Mouse (Mus musculus) gastrocnemius, adult 2 months (tissue): ENCODE data around the gene Srek1. TPM values are rescaled to one million over a fixed set of nuclear protein-coding genes. Genes with fewer than 3 reads are reported as not detected.

Experiments
- DNase-seq: peaks from one replicate; pipeline ENCODE4 v3.0.0; 2022
- H3K27ac ChIP-seq: fragments of 200-600 bp; 2 replicates; pipeline ENCODE4 v1.8.1; 2022; ENCODE audit warnings: mild to moderate bottlenecking
- H3K4me3 ChIP-seq: fragments of 200-600 bp; 2 replicates; pipeline ENCODE4 v1.8.1; 2022; ENCODE audit warnings: mild to moderate bottlenecking, moderate library complexity
- CTCF ChIP-seq: fragments of 200-600 bp; IDR thresholded peaks from 2 replicates; pipeline ENCODE4 v1.8.1; 2022; ENCODE audit warnings: antibody characterized with exemption, mild to moderate bottlenecking, moderate library complexity
- intact Hi-C: fragments of 180-260 bp; cut with DNase I; formaldehyde crosslinking; loops from one replicate; pipeline ENCODE4 v1.15.1; 2025
- total RNA-seq, 2 experiments: library from RNA; stranded (reverse); gene quantifications; 2 replicates each; pipeline ENCODE4 v1.2.3; 2021

The Srek1 gene
- total RNA-seq, 2 experiments from 2014 or later: 24.9 to 25.6 TPM

DNA sequence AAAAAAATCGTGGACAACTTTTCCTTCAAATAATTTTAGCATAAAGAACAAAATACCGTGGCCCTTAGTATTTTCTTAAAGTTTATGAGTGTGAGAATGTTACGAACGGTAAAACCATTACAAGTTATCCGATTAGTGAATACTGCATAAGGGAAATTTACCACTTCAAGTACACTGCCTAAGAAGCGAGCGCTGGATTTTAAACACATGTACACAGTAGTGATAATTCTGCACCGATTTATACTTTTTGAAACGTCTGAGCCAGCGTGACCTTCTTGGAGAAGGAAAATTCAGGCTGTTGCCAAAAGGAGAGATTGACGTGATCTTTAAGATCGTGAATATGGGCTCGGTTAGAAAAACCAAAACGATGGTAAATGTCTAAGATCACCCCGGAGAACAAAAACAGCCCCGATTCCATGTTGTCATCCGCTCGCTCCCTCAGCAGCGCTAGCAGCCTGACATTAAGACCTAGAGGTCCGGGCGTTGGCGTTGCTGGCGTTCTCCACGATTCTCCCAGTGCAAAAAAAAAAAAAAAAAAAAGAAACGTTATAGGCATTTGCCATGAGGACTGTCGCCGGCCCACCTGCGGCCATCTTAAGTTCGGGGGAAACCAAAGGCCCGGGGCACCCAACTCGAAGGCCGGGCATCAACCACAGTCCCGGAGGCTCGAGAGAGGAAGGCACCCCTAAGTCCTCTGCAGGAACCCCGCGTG is 845 bp downstream of the Srek1 start:
- intact Hi-C loops: loop anchor here (5.0 kb wide), 1 partner anchor 144 kb away; no protein-coding TSS in a partner anchor
- Histone ChIP-seq H3K4me3 (peak overlapping the region; percentile 85), H3K27ac (peak overlapping the region; percentile 99)
- no peak for TF ChIP-seq CTCF
- no peak for DNase-seq

DNA sequence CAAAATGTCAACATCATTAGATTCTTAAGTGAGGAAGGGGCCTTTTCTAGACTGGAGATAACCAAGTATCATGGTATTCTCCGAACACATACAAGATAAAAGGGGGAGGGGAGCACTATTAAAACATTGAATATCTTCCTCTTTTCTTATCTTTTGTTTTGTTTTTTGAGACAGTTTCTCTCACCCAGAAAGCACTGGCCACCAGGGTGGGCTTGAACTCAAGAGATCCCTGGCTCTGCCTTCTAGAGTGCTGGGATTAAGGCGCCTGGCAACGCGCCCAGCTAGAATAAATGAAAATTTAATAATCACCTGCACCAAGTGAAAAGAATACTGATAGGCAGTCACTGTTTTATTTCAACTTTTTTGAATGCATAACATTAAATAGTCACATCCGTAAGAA is 1.5 kb downstream of the Srek1 start:
- no peak for TF ChIP-seq CTCF
- Histone ChIP-seq H3K4me3 (peak overlapping the region; percentile 85), H3K27ac (peak overlapping the region; percentile 99)
- no peak for DNase-seq
- intact Hi-C loops: loop anchor here (5.0 kb wide), 1 partner anchor 144 kb away; no protein-coding TSS in a partner anchor

DNA sequence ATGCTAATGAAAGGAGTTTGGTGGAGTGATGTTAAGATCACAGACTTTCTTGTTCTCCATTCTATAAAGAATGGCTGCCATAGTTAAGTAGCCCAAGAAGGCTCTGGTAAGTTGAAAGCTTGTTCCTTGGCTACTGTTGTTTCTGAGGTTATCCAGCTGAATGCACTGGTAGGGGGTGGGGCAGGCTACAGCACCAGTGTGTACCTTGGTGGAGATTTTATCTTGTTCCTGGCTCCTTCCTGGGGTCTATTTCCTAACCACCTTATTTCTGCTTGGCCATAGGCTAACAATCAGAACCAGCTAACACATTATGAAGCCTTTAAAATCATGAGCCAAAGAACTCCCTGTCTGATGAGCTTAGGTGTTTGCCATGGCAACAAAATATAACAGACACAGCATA is 3.6 kb downstream of the Srek1 start:
- DNase-seq: no peak
- intact Hi-C loops: loop anchor here (5.0 kb wide), 1 partner anchor 146 kb away; no protein-coding TSS in a partner anchor
- H3K4me3 ChIP-seq: no peak overlapping the region
- TF ChIP-seq CTCF: no peak
- no peak overlapping the region for H3K27ac ChIP-seq

DNA sequence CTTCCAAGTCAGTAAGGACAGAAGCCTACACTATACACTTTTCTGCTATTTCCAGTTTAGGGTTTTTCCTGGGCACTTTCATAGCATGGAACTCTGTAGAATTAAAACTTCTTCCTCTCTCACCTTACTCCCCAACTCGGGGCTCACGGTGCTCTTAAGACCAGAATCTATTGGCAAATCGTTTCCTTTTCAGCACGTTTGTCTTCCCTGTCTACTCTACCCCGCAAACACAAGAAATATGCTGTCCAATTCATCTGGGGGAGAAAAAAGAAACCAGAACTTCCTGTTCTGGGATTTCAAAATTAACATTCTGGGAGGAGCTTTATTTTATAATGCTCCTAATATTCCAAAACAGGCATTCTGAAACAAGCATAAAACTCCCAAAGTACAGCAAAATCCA is 6.5 kb downstream of the Srek1 start:
- no peak for TF ChIP-seq CTCF
- no peak for DNase-seq
- Histone ChIP-seq H3K4me3 (no peak overlapping the region), H3K27ac (no peak overlapping the region)
- intact Hi-C loops: no loop called here

DNA sequence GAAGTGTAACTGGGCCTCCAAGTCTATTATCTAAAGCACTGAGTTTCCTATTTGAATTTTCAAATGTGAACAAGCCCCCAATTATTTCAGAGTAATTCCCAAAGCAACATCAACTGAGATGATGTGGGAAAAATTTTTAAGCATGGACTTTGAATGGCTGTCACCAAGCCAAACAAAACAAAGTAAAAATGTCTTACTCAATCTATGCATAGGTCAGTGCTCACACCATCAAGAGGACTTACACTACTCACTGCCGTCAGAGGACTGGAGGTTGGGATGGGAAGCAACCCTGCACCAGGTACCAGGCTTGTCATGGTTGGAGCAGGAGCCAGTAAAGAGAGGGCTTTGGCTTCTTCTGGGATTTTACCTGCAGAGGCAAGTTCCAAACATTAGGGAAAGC is 10.8 kb downstream of the Srek1 start:
- TF ChIP-seq CTCF: no peak
- intact Hi-C loops: no loop called here
- no peak for DNase-seq
- Histone ChIP-seq H3K4me3 (no peak overlapping the region), H3K27ac (no peak overlapping the region)

DNA sequence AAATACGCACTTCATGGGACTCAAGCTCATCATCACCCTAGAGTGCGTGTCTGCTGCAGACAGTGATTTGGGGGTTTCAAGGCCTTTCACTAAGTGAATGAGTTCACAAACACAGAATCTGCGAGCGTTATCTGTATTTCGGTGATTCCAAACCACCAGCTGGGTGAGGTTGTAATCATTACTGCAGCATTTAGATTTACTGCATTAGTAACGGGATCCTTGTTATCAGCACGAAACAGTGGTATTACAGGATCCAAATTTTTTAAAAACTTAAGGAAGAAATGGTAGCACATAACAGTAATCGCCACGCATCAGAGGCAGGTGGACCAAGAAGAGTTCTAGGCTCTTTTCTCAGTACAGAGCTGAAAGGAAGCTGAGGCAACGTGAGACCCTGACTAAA is 12.4 kb downstream of the Srek1 start:
- TF ChIP-seq CTCF: no peak
- DNase-seq: no peak
- intact Hi-C loops: no loop called here
- Histone ChIP-seq H3K27ac (no peak overlapping the region), H3K4me3 (no peak overlapping the region)

DNA sequence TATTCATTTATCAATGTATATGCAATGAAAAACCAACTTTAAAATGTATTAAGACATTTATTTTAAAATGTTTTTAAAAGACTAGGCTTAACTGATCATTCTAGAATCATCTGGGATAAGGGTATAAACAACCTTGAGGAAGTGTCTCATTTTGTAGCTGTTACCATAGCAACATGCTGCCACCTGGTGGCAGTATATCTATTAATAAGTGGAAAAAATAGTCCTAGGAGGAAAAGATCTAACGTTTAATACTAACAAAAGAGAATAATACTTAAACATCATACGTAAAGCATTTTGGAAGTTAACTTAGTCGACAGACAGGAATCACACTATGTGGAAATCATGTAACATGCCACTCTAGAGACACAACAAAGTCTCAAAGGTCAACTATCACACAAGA is 23.0 kb downstream of the Srek1 start:
- Histone ChIP-seq H3K4me3 (no peak overlapping the region), H3K27ac (no peak overlapping the region)
- intact Hi-C loops: no loop called here
- no peak for DNase-seq
- peak; percentile 65 for TF ChIP-seq CTCF

DNA sequence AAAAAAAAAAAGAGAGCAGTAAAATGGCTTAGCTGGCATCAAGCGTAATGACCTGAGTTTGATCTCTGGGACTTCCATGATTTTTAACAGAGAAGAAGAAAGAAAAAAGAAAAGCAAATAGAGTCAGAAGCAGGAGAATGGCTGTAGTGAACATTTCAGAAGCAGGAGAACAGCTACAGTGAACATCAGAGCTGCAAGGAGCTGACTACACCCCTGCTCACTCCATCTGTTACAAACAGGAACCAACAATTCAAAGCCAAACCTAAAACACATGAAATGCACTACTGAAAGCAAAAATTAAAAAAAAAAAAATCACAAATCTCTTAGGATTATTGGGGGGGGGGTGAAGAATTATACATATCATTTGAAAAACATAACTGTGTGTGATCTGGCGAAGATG is 28.7 kb downstream of the Srek1 start:
- no peak for DNase-seq
- intact Hi-C loops: no loop called here
- Histone ChIP-seq H3K27ac (no peak overlapping the region), H3K4me3 (no peak overlapping the region)
- TF ChIP-seq CTCF: no peak

DNA sequence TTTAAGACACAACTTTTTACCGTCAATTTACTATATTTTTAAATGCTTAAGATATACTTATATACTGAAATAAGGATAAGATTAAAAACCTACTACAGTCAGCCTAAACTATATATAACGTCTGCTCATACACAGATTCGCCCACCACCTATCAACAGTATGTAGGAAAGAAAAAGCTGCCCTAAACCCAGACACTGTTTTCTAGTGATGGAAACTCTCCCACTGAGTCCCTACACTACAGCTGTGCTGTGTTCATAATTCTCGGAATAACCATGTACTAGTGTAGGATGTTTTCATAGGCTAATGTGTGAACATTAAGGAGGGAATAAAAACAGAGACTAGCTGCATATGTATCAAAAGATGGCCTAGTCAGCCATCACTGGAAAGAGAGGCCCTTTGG is 29.2 kb downstream of the Srek1 start:
- intact Hi-C loops: no loop called here
- no peak for DNase-seq

DNA sequence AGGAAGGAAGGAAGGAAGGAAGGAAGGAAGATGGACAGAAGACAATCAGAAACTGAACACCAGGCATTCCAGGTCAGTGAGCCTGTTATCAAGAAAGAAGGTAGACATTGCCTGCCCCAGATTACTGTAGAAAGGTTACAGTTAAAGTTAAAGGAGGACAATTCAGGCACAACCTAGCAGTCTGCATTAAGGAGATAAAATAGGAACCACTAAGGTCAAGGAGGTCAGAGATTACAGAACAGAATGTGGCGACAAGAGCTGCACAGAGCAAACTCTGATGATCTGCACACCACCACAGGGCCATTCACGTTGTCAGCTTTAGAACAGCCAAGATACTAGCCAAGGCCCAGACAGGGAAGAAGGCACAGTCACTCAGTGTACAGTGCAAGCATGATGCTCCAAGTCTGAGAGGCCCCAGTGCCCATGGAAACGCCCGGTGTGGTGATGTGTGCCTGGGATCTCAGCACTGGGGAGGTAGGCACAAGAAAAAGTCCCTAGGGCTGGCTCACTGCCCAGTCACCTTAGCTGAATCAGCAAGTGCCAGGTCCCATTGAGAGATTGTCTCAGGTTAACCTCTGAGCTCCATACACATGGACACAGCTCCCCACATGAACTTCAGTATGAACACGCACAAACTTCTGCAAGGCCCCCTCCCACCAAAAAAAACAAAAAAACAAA is 38.9 kb downstream of the Srek1 start:
- Histone ChIP-seq H3K4me3 (no peak overlapping the region), H3K27ac (no peak overlapping the region)
- peak; percentile 20 for DNase-seq
- intact Hi-C loops: no loop called here
- no peak for TF ChIP-seq CTCF

More for the DNA sequence above, 29.2 kb downstream of the Srek1 start:
- no peak for TF ChIP-seq CTCF
- Histone ChIP-seq H3K4me3 (no peak overlapping the region), H3K27ac (no peak overlapping the region)

DNA sequence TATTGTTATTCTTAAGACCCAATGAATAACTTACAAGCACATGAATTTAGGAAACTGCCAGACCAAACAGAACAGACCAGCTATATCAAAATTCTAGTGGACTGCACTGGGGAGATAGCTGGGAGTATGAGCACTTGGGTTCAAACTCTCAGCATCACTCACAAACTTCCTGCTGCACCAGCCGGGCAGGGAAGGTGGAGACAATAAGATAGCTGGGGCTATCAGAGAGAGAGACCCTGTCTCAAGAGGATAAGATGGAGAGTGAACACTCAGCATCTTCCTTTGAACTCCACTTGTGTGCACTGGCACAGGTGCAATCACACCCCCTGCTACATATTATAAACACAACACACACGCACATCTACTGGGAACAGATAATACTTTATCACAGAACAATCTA is 47.5 kb downstream of the Srek1 start:
- intact Hi-C loops: no loop called here
- TF ChIP-seq CTCF: no peak
- H3K4me3 ChIP-seq: no peak overlapping the region
- H3K27ac ChIP-seq: no peak overlapping the region
- DNase-seq: no peak

DNA sequence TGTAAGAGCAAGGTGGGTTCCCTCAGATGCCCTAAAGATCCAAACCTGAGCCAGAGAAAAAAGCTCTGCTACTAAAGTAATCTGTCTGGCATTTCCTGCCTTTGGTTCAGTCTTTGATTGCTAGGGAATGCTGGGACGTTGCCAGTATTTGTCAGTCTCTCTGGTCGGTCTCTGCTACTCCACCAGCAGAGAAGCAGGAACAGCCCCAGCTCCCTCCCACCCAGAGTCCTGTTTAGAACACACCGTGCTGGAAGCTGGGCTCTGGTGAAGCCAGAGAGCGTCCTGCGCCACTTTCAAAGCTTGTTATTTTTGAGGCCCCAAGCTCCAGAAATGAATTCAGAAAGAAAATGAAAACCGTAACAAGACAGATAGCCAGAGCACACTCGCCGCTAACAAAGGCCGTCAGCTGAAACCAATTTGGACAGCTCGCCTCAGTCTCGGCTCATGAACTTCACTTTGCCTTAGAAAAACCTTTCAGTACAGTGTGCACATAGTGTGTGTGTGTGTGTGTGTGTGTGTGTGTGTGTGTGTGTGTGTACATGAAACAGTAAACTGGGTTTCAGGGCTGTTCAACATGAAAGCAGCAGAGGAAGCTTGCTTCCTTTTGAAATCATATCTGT is 62.9 kb downstream of the Srek1 start:
- no peak for TF ChIP-seq CTCF
- intact Hi-C loops: no loop called here
- peak; percentile 47 for DNase-seq
- Histone ChIP-seq H3K4me3 (peak overlapping the region; percentile 58), H3K27ac (peak overlapping the region; percentile 61)

DNA sequence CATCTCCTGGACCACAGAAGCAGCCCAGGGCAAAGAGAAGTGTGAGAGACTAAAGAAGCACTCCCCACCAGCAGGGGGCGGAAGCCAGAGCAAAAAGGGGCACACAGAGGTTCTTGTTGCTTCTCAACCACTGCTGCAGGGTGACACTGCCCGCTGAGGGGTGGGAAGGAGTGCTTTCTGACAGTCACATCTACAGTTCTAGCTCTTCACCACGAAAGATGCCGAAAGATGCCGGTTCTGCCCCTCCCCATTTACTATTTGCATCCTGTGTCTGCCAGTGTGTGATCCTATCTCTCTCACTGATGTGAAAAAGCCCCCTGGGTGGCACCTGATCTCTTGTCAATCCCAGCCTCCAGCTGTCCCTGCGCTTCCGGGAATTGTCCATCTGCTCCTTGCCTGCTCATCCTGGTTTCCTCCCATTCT is 64.0 kb downstream of the Srek1 start:
- TF ChIP-seq CTCF: peak; percentile 51
- no peak overlapping the region for H3K27ac ChIP-seq
- intact Hi-C loops: no loop called here
- no peak for DNase-seq
- H3K4me3 ChIP-seq: no peak overlapping the region
